Mouse (Mus musculus) thymus, postnatal 4 days (tissue): ENCODE results near the gene Helz.

Source experiments
- DNase-seq: peaks from one replicate; pipeline ENCODE4 v3.0.0; 2021

Gene Helz

DNA sequence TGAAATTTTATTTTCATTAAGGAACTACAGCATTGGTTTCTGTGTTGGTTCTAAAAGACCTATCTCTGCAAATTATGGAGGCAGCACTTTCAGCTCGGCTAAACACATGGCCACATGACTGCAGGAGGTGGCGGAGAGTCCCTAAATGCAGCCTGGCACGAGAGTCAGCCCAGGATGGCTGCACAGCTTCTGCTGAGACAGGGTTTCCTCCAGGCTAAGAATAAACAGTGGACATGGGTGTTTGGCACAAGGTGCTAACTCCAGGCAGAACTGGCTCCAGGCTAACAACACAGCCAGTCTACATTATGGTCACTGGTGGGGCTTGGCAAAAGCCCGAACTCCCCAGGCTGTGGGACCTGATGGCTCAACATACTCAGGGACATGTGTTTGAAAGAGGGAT, 183.2 kb downstream of the Helz start:
- no peak for DNase-seq

DNA sequence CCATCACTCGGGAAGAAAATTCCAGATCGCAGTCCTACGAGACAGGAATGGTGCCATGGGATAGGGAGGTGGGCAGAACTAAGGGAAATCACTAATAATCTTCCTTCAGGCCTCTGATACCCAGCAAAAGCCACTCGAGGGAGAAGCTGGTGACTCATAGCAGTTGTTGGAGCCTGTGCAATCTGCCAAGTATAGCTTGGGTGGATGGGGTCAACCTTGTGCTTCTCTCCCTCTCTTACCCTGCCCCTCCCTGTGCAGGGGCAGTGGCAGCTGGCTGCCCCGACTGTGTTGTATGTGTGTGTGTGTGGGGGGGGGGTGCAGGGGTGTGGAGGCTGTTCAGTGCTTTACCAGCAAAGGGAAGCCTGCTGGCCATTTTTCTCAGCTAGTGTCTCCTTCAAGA, 183.8 kb downstream of the Helz start:
- DNase-seq: no peak

DNA sequence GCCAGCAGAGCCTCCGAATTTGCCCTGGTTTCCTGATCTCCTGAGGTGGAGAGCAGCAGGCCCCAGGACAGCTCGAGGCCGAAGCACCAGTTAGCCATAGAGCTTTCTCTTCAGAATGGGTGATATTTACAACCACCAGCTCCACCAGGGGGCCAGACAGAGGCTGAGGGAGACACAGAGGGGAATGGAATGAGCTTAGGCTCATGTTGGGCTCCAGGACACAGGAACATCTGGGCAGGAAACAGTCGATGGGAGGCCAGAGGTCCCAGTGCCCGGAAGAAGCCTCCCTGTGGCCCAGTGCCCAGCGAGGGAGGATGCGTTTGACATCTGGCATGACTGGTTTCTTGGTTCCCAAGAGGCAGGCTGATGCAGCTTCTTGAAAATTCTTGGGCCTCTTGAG, 186.4 kb downstream of the Helz start:
- peak; percentile 22 for DNase-seq

DNA sequence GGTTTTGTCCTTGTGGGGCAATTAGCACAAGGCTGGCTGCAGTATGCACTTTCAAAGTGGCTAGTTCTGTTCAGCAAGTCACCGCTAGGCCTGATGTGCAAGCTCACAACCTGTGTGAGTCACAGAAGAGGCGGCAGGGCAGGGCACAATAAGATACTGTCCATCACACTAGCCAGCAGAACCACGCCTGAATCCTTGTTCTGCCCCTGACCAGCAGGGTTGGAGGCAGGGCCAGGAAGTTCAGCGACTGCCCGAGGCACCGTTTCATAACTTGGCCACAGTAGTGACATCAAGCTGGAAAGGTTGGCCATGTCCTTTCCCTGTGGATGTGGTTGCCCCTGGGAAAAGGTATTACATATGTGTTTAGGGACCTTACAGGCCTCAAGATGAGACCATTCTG, 190.2 kb downstream of the Helz start:
- no peak for DNase-seq

DNA sequence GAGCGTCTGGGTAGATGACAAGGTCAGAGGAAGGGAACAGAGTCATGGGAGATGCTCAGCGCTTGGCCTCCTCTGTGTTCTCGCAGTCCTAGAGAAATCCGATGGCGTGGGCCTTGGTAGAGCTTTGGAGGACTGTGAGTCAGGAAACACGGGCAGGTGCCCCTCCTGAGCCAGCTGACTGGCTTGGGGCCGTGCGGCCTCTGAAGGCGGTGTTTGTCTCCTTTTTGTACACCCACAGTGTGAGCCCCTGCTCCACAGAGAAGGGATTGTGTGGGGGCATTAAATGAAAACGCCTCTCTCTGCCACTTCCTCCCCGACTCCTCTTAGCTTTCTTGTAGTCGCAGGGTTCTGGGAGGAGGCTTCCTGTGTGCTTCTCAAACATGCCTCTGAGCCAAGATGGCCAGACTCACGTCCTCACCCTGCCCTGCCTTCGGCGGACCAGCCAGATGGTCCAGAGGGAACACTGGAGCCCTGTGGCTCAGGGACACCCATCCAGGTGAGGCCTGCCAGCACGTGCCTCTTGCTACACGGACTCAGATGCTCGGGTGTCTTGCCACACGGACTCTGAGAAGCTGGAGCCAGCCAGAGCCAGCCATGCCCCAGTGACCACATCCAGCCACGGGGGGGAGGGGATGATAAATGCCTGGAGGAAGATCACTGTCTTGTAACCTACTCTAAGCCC, 190.8 kb downstream of the Helz start:
- DNase-seq: no peak

DNA sequence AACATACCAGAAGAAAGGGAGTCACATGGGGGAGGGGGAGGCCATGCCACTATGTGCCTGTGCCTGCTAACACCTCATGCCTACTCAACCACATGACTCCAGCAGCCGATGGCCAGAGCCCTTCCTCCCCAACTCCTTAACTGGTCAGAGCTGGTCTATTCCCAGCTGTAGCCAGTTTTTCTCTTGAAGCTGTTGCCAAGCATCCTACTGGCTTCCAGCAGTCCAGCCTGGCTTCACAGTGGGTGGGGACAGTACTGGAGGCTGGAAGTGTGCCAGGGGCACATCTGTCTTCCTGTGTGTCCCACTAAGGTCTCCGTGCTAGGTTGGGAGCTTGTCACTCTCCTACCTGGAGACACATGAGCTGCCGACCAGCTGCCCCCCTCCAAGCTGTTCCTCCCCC, 195.4 kb downstream of the Helz start:
- no peak for DNase-seq
